Mouse (Mus musculus) bone marrow, adult 2 months (tissue): ENCODE measurements around the gene Fh1.

ENCODE experiments used
- CTCF ChIP-seq: fragments of 200-500 bp; IDR thresholded peaks from 2 replicates; pipeline ENCODE4 v1.5.1; 2011; ENCODE audit warnings: low read length, control low read depth; ENCODE audit not compliant: control insufficient read depth, insufficient read depth
- POLR2A ChIP-seq: fragments of 200-500 bp; IDR thresholded peaks from 2 replicates; pipeline ENCODE4 v1.6.1; 2011; ENCODE audit warnings: low read depth, mild to moderate bottlenecking, control low read depth, low read length, borderline replicate concordance; ENCODE audit not compliant: control insufficient read depth

- no peak for TF ChIP-seq POLR2A
- TF ChIP-seq CTCF = no peak
These were observed 5.5 kb downstream of the Fh1 start, which contains the start of gene Kmo for GRCm38 (mm10) chr1:175619814-175620431.
